Mouse (Mus musculus) bone marrow, adult 2 months (tissue): ENCODE measurements around the gene Mylip.

Experiments used
- CTCF ChIP-seq: fragments of 200-500 bp; IDR thresholded peaks from 2 replicates; pipeline ENCODE4 v1.5.1; 2011; ENCODE audit warnings: low read length, control low read depth; ENCODE audit not compliant: control insufficient read depth, insufficient read depth
- POLR2A ChIP-seq: fragments of 200-500 bp; IDR thresholded peaks from 2 replicates; pipeline ENCODE4 v1.6.1; 2011; ENCODE audit warnings: low read depth, mild to moderate bottlenecking, control low read depth, low read length, borderline replicate concordance; ENCODE audit not compliant: control insufficient read depth

- TF ChIP-seq CTCF = no peak
- TF ChIP-seq POLR2A = no peak
These were observed 29.4 kb downstream of the Mylip start for GRCm38 (mm10) chr13:45418986-45419385.
